Mouse (Mus musculus) CH12.LX (cell line): ENCODE results near the gene Cdk5rap2.

ENCODE experiments used
- CTCF ChIP-seq, 2 experiments: IDR thresholded peaks in 1 of 2; conservative IDR thresholded peaks in 1 of 2; 2 replicates each; pipeline ENCODE4 v1.5.1; 2011 to 2012; ENCODE audit warnings: low read depth in 2 of 2, low read length in 2 of 2, improper control_type of control experiment in 1 of 2, inconsistent platforms in 1 of 2, mild to moderate bottlenecking in 1 of 2, moderate library complexity in 1 of 2
- GABPA ChIP-seq: IDR thresholded peaks from 2 replicates; pipeline ENCODE4 v1.6.1; 2012; ENCODE audit warnings: low read depth, low read length, improper control_type of control experiment, inconsistent platforms; ENCODE audit not compliant: insufficient replicate concordance
- KAT2A ChIP-seq: IDR thresholded peaks from 2 replicates; pipeline ENCODE4 v1.6.1; 2012; ENCODE audit warnings: low read length, improper control_type of control experiment, inconsistent platforms; ENCODE audit not compliant: insufficient replicate concordance
- MAX ChIP-seq: IDR thresholded peaks from 2 replicates; pipeline ENCODE4 v1.6.1; 2011; ENCODE audit warnings: low read length, improper control_type of control experiment
- POLR2A ChIP-seq: IDR thresholded peaks from 2 replicates; pipeline ENCODE4 v1.6.1; 2011; ENCODE audit warnings: low read depth, mild to moderate bottlenecking, improper control_type of control experiment, low read length

DNA sequence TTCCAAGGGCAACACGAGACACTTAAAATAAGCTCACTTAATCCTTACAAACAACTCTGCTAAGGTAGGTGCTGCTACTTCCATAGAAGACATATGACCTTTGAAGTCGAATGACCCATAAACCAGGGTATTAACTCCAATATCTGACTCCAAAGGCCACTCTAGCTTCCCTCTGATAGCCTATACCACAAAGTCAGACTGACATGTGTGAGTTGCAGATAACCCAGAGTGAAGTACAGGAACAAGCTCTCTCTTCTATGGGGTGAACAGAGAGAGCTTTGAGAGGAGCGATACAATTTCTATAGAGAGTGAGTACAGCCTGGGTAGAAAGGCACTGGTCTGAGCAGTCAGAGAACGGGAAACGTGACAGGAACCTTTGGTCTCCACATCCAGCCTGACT lies 148.9 kb downstream of the Cdk5rap2 start:
- no peak for TF ChIP-seq GABPA
- no peak for TF ChIP-seq KAT2A
- no peak for TF ChIP-seq POLR2A
- no peak for TF ChIP-seq MAX
- no peak for TF ChIP-seq CTCF (conservative IDR thresholded peaks at IDR 0.05 in 1 of 2, IDR thresholded peaks at IDR 0.05 in 1 of 2; ENCODE audit: low read depth in 2 of 2, low read length in 2 of 2)
